ENCODE assay signal across 22 mouse cellular contexts in genomic region chr3:132441226-132441625, GRCm38 (mm10).
A peak's percentile ranks its signal among the peaks of the same experiment; 100 is the strongest.
DNase-seq lines count a peak whose midpoint lies in the region; ATAC-seq and TF ChIP-seq lines count a peak whose summit lies in the region.
"Had no signal": no experiment of that assay in that cellular context is flagged by ENCODE, and none has a peak within 500 bp of the region (broad histone marks: within the 10 kb centered on the region; RNA-seq: fewer than 3 reads in every experiment).

No protein-coding gene starts in this region.

- no peak overlapping the region for H3K9ac ChIP-seq in forebrain, embryonic 13.5 days
- H3K9ac ChIP-seq in forebrain, embryonic 15.5 days (replicated peaks) = no peak overlapping the region
- no peak overlapping the region for H3K9ac ChIP-seq in forebrain, postnatal 0 days
- no peak overlapping the region for H3K9ac ChIP-seq in forebrain, embryonic 12.5 days
- no peak overlapping the region for H3K9ac ChIP-seq in lung, embryonic 16.5 days (ENCODE audit: low read length)
- H3K9ac ChIP-seq: heart, embryonic 12.5 days; heart, embryonic 15.5 days; hindbrain, embryonic 14.5 days had no signal

- H3K36me3 ChIP-seq in forebrain, embryonic 13.5 days (ENCODE audit: poor library complexity, severe bottlenecking) = no peaks in the 10 kb centered on the region
- no peaks in the 10 kb centered on the region for H3K36me3 ChIP-seq in forebrain, embryonic 15.5 days
- H3K36me3 ChIP-seq in forebrain, postnatal 0 days (ENCODE audit: insufficient read depth) = no peaks in the 10 kb centered on the region
- H3K36me3 ChIP-seq in forebrain, embryonic 12.5 days (replicated peaks) = no peaks in the 10 kb centered on the region
- H3K36me3 ChIP-seq in lung, embryonic 16.5 days (ENCODE audit: control insufficient read depth, insufficient read depth, low read length) = no peaks in the 10 kb centered on the region
- H3K36me3 ChIP-seq: heart, embryonic 12.5 days; heart, embryonic 15.5 days had no signal

- TF ChIP-seq CTCF in forebrain, postnatal 0 days (IDR thresholded peaks at IDR 0.05; ENCODE audit: low read depth) = no peak

- 88% methylated on average over 6 of the region's 6 CpGs for WGBS in forebrain, embryonic 13.5 days
- WGBS in forebrain, embryonic 15.5 days = 80% methylated on average over 6 of the region's 6 CpGs
- 70% methylated on average over 6 of the region's 6 CpGs for whole genome bisulfite sequencing in forebrain, postnatal 0 days
- 93% methylated on average over 6 of the region's 6 CpGs for WGBS in forebrain, embryonic 12.5 days
- 76% methylated on average over 6 of the region's 6 CpGs for WGBS in lung, embryonic 16.5 days

- H3K4me3 ChIP-seq in forebrain, embryonic 13.5 days = no peak overlapping the region
- no peak overlapping the region for H3K4me3 ChIP-seq in forebrain, embryonic 15.5 days
- no peak overlapping the region for H3K4me3 ChIP-seq in forebrain, postnatal 0 days (ENCODE audit: low read depth, low read length)
- no peak overlapping the region for H3K4me3 ChIP-seq in forebrain, embryonic 12.5 days (replicated peaks)
- no peak overlapping the region for H3K4me3 ChIP-seq in lung, embryonic 16.5 days (ENCODE audit: low read length)
- H3K4me3 ChIP-seq: heart, embryonic 12.5 days; heart, embryonic 15.5 days had no signal

- no peak overlapping the region for H3K4me2 ChIP-seq in forebrain, embryonic 13.5 days
- H3K4me2 ChIP-seq in forebrain, embryonic 15.5 days (replicated peaks) = no peak overlapping the region
- H3K4me2 ChIP-seq in forebrain, postnatal 0 days (ENCODE audit: low read depth) = no peak overlapping the region
- H3K4me2 ChIP-seq in forebrain, embryonic 12.5 days = no peak overlapping the region
- no peak overlapping the region for H3K4me2 ChIP-seq in lung, embryonic 16.5 days (ENCODE audit: low read depth, low read length)
- H3K4me2 ChIP-seq: heart, embryonic 12.5 days; heart, embryonic 15.5 days; hindbrain, embryonic 14.5 days had no signal

- H3K9me3 ChIP-seq in forebrain, embryonic 13.5 days (replicated peaks) = no peaks in the 10 kb centered on the region
- H3K9me3 ChIP-seq in forebrain, embryonic 15.5 days = no peaks in the 10 kb centered on the region
- H3K9me3 ChIP-seq in forebrain, postnatal 0 days (ENCODE audit: low read length) = no peaks in the 10 kb centered on the region
- no peaks in the 10 kb centered on the region for H3K9me3 ChIP-seq in forebrain, embryonic 12.5 days
- no peaks in the 10 kb centered on the region for H3K9me3 ChIP-seq in lung, embryonic 16.5 days (ENCODE audit: control insufficient read depth, low read length)
- H3K9me3 ChIP-seq: heart, embryonic 12.5 days; heart, embryonic 15.5 days had no signal

- ATAC-seq in forebrain, embryonic 13.5 days = peak; percentile 51; the same call in 1 of the 2 replicates
- no peak; the same call in 1 of the 2 replicates for ATAC-seq in forebrain, embryonic 15.5 days (replicated peaks)
- ATAC-seq in forebrain, postnatal 0 days = peak; percentile 69
- no peak for ATAC-seq in forebrain, embryonic 12.5 days (ENCODE audit: low FRiP score)
- ATAC-seq in lung, embryonic 16.5 days (ENCODE audit: low read depth) = 0 out of 2 replicates have a peak, but pooled peaks have one; percentile 38
- ATAC-seq: hindbrain, postnatal 0 days; inflammation-experienced regulatory T-cells, adult 6 months; intestine, embryonic 16.5 days; Patski had no signal

- no peak overlapping the region for H3K27ac ChIP-seq in forebrain, embryonic 13.5 days
- no peak overlapping the region for H3K27ac ChIP-seq in forebrain, embryonic 15.5 days (replicated peaks)
- no peak overlapping the region for H3K27ac ChIP-seq in forebrain, postnatal 0 days (ENCODE audit: low read depth, low read length)
- H3K27ac ChIP-seq in forebrain, embryonic 12.5 days = no peak overlapping the region
- no peak overlapping the region for H3K27ac ChIP-seq in lung, embryonic 16.5 days (ENCODE audit: low read length)
- H3K27ac ChIP-seq: heart, embryonic 15.5 days; hindbrain, embryonic 14.5 days; hindbrain, postnatal 0 days had no signal

- no peaks in the 10 kb centered on the region for H3K4me1 ChIP-seq in forebrain, embryonic 13.5 days
- H3K4me1 ChIP-seq in forebrain, embryonic 15.5 days = no peaks in the 10 kb centered on the region
- no peaks in the 10 kb centered on the region for H3K4me1 ChIP-seq in forebrain, postnatal 0 days (ENCODE audit: insufficient read depth)
- no peaks in the 10 kb centered on the region for H3K4me1 ChIP-seq in forebrain, embryonic 12.5 days
- H3K4me1 ChIP-seq in lung, embryonic 16.5 days (replicated peaks; ENCODE audit: control insufficient read depth, insufficient read depth, low read length) = no peaks in the 10 kb centered on the region
- H3K4me1 ChIP-seq: heart, embryonic 12.5 days; heart, embryonic 15.5 days had no signal

- H3K27me3 ChIP-seq in forebrain, embryonic 13.5 days = no peaks in the 10 kb centered on the region
- no peaks in the 10 kb centered on the region for H3K27me3 ChIP-seq in forebrain, embryonic 15.5 days
- no peaks in the 10 kb centered on the region for H3K27me3 ChIP-seq in forebrain, postnatal 0 days (ENCODE audit: insufficient read depth, low read length)
- no peaks in the 10 kb centered on the region for H3K27me3 ChIP-seq in forebrain, embryonic 12.5 days
- no peaks in the 10 kb centered on the region for H3K27me3 ChIP-seq in lung, embryonic 16.5 days (ENCODE audit: control insufficient read depth, insufficient read depth, low read depth, low read length)
- H3K27me3 ChIP-seq: heart, embryonic 12.5 days; heart, embryonic 15.5 days; Patski had no signal

- DNase-seq in forebrain, postnatal 0 days = peak; percentile 8
- DNase-seq in lung, adult 18-20 months = no peak
- DNase-seq: adrenal gland, postnatal 10 days; cerebellum, adult 18-20 months; cerebellum, adult 9-10 months; cerebellum, postnatal 14 days; gastrocnemius, postnatal 10 days; heart, adult 11 months; heart, postnatal 10 days; kidney, adult 18-20 months; kidney, adult 9 months had no signal

Comparison
In these comparisons a context has a peak if more than half of its experiments do, and no peak if none do; other contexts are left out.
1. ATAC-seq: peak in forebrain, embryonic 13.5 days (single experiment), forebrain, postnatal 0 days (single experiment) and lung, embryonic 16.5 days (single experiment); none in forebrain, embryonic 15.5 days (single experiment) and forebrain, embryonic 12.5 days (single experiment).